Mouse (Mus musculus) urinary bladder, postnatal 36 days (tissue): ENCODE data around the gene Tjp2.
"Not testable (repeated sequence)": the region's sequence is repeated elsewhere in the genome, so short reads cannot be mapped to it uniquely, and the experiment has no call there.

Experiments
- DNase-seq, 2 experiments: peaks; one replicate each; pipeline ENCODE4 v3.0.0; 2022; ENCODE audit warnings: low spot score in 2 of 2, mixed read lengths in 1 of 2

Tjp2 gene

GRCm38 (mm10) chr19:24221455-24221854, 3.4 kb downstream of the Tjp2 start:
- no peak for DNase-seq

- DNase-seq = no peak
Measured at GRCm38 (mm10) chr19:24220795-24221445, 3.9 kb downstream of the Tjp2 start.

GRCm38 (mm10) chr19:24219011-24219410, 5.8 kb downstream of the Tjp2 start:
- DNase-seq = no peak

GRCm38 (mm10) chr19:24218291-24218690, 6.5 kb downstream of the Tjp2 start:
- DNase-seq = no peak

GRCm38 (mm10) chr19:24217851-24218250, 7.0 kb downstream of the Tjp2 start:
- DNase-seq = no peak

GRCm38 (mm10) chr19:24216771-24217170, 8.1 kb downstream of the Tjp2 start:
- no peak for DNase-seq

GRCm38 (mm10) chr19:24214939-24215338, 9.9 kb downstream of the Tjp2 start:
- no peak for DNase-seq

- DNase-seq = no peak
Measured at GRCm38 (mm10) chr19:24213299-24213698, 11.5 kb downstream of the Tjp2 start.

- DNase-seq = no peak
Measured at GRCm38 (mm10) chr19:24212552-24213249, 12.1 kb downstream of the Tjp2 start.

GRCm38 (mm10) chr19:24211168-24211567, 13.7 kb downstream of the Tjp2 start:
- no peak for DNase-seq

- DNase-seq = no peak
Measured at GRCm38 (mm10) chr19:24209516-24209915, 15.3 kb downstream of the Tjp2 start.

GRCm38 (mm10) chr19:24207967-24208366, 16.9 kb downstream of the Tjp2 start:
- DNase-seq = no peak

GRCm38 (mm10) chr19:24205001-24205400, 19.8 kb downstream of the Tjp2 start:
- no peak for DNase-seq

GRCm38 (mm10) chr19:24201848-24202247, 23.0 kb downstream of the Tjp2 start:
- DNase-seq = no peak

GRCm38 (mm10) chr19:24200566-24200965, 24.3 kb downstream of the Tjp2 start:
- no peak for DNase-seq

GRCm38 (mm10) chr19:24198676-24199303, 26.0 kb downstream of the Tjp2 start:
- no peak for DNase-seq

- no peak for DNase-seq
Measured at GRCm38 (mm10) chr19:24197338-24197737, 27.5 kb downstream of the Tjp2 start.

GRCm38 (mm10) chr19:24195224-24195623, 29.6 kb downstream of the Tjp2 start:
- DNase-seq = no peak

- DNase-seq = no peak
Measured at GRCm38 (mm10) chr19:24194216-24194615, 30.6 kb downstream of the Tjp2 start.

- no peak for DNase-seq
Measured at GRCm38 (mm10) chr19:24192946-24193345, 31.9 kb downstream of the Tjp2 start.

GRCm38 (mm10) chr19:24187791-24188190, 37.0 kb downstream of the Tjp2 start:
- no peak for DNase-seq

- DNase-seq = not testable (repeated sequence)
Measured at GRCm38 (mm10) chr19:24187358-24187757, 37.5 kb downstream of the Tjp2 start.

- DNase-seq = no peak
Measured at GRCm38 (mm10) chr19:24183680-24184235, 41.1 kb downstream of the Tjp2 start.
